ENCODE assay signal across 8 mouse cellular contexts in the genomic region with DNA sequence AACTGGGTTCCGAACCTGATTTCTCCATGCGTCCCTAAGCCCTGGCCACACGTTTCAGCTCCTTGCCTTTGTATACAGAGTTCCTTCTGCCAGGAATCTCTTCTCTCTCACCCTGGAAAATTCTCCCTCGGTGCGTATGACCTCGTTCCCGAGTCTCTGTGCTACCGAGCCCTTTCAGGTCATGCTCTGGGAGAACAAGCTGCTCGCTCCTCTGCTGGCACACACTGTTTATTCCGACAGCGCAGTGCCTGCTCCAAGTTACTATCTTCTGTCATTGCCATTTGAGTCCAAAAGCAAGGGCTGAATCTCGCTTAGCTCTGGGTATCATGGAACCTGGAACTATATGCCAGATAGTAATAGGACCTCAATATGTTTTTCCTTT. TPM values are rescaled to one million over a fixed set of nuclear protein-coding genes. Genes with fewer than 3 reads are reported as not detected.
DNase-seq lines count a peak whose midpoint lies in the region; ATAC-seq and TF ChIP-seq lines count a peak whose summit lies in the region.

No protein-coding gene starts in this region.

- DNase-seq in adrenal gland, adult (ENCODE audit: inconsistent age in 2 of 2, low spot score in 1 of 2) = peak; percentile 35 to 53
- no peak for DNase-seq in adrenal gland, postnatal 4 days (ENCODE audit: low spot score in 2 of 2)
- peak; percentile 64 for DNase-seq in gastrocnemius, adult 2 months
- DNase-seq in kidney, postnatal 25 days = peak; percentile 7 to 68
- no peak for DNase-seq in thymus, adult 18-20 months
- DNase-seq in right cerebral cortex, adult 18-20 months = no peak

- H3K36me3 ChIP-seq in E14TG2a.4 (ENCODE audit: insufficient read depth, low read length) = no peaks in the 10 kb centered on the region

- no peak for TF ChIP-seq CTCF in E14TG2a.4 (conservative IDR thresholded peaks at IDR 0.05; ENCODE audit: low read length)
- no peak for TF ChIP-seq CTCF in gastrocnemius, adult 2 months (IDR thresholded peaks at IDR 0.05)

- no peak for ATAC-seq in erythroid progenitor cell, adult 5-6 weeks (replicated peaks; ENCODE audit: low FRiP score, poor library complexity, severe bottlenecking)

- intact Hi-C loops in gastrocnemius, adult 2 months (cut with DNase I) = loop anchor here (2.0 to 5.0 kb wide), 2 partner anchors 30 to 100 kb away; no protein-coding TSS in a partner anchor

- H3K9me3 ChIP-seq in E14TG2a.4 (ENCODE audit: low read length) = no peaks in the 10 kb centered on the region

- peaks cover 32% of the 10 kb centered on the region for H3K27me3 ChIP-seq in E14TG2a.4 (ENCODE audit: insufficient read depth, low read length)

- H3K4me3 ChIP-seq in E14TG2a.4 (replicated peaks; ENCODE audit: low read length) = peak overlapping the region; percentile 1; the same call in 1 of the 2 replicates
- peak overlapping the region; percentile 66 for H3K4me3 ChIP-seq in gastrocnemius, adult 2 months

- peak overlapping the region; percentile 87 for H3K27ac ChIP-seq in gastrocnemius, adult 2 months

- H3K4me1 ChIP-seq in E14TG2a.4 (replicated peaks; ENCODE audit: low read depth, low read length) = peaks cover 15% of the 10 kb centered on the region

RNA-seq across cellular contexts. Expression of gene Uspl1, which starts 31.4 kb away (rescaled TPM):
- 10 to 100 TPM; 38.9 to 39.9 TPM for total RNA-seq in adrenal gland, postnatal 4 days (2021)
- 10 to 100 TPM; 29.8 to 32.6 TPM for total RNA-seq in gastrocnemius, adult 2 months (2021)
- total RNA-seq in erythroid progenitor cell, adult 5-6 weeks (2015; ENCODE audit: low replicate concordance) = 26.4 and 42.9 TPM in 2 replicates
- total RNA-seq in erythroid progenitor cell, adult 5-6 weeks (2017; ENCODE audit: low replicate concordance) = 22.1 and 31.8 TPM in 2 replicates

RNA-seq across cellular contexts. Expression of gene Hmgb1, which starts 31.5 kb away (rescaled TPM):
- 100 to 1,000 TPM; 314 to 324 TPM for total RNA-seq in adrenal gland, postnatal 4 days (2021)
- total RNA-seq in gastrocnemius, adult 2 months (2021) = 100 to 1,000 TPM in 1 of 2 experiments, 10 to 100 TPM in 1; 99.8 to 112 TPM
- total RNA-seq in erythroid progenitor cell, adult 5-6 weeks (2015; ENCODE audit: low replicate concordance) = 681 and 819 TPM in 2 replicates
- total RNA-seq in erythroid progenitor cell, adult 5-6 weeks (2017; ENCODE audit: low replicate concordance) = 585 and 610 TPM in 2 replicates

Comparison
In these comparisons a context has a peak if more than half of its experiments do, and no peak if none do; other contexts are left out.
1. DNase-seq: peak in adrenal gland, adult (2 of 2), gastrocnemius, adult 2 months (single experiment) and kidney, postnatal 25 days (2 of 2); none in adrenal gland, postnatal 4 days (0 of 2), thymus, adult 18-20 months (0 of 2) and right cerebral cortex, adult 18-20 months (single experiment).